Mouse (Mus musculus): ENCODE results near the gene Fam171a2.

GRCm38 (mm10) chr11:102496732-102497131 lies 49.2 kb upstream of the Fam171a2 start:
- TF ChIP-seq GATA1 (IDR thresholded peaks at IDR 0.05; ENCODE audit: low read length) (no peak), TAL1 (IDR thresholded peaks at IDR 0.05; ENCODE audit: low read length) (no peak)

Data from erythroblast, embryonic 14.5 days (primary cell).